Mouse (Mus musculus) G1E (cell line): Measurements from ENCODE around the gene Fam53b. TPM values are rescaled to one million over a fixed set of nuclear protein-coding genes. Genes with fewer than 3 reads are reported as not detected.

Experiments
- ATAC-seq: 2 replicates; pipeline ENCODE4 v1.8.0; 2016; ENCODE audit warnings: mild to moderate bottlenecking; ENCODE audit not compliant: insufficient number of reproducible peaks, poor library complexity, low FRiP score, severe bottlenecking; ENCODE audit errors: extremely low read depth
- DNase-seq: peaks from one replicate; pipeline ENCODE4 v3.0.0; 2012; ENCODE audit warnings: low spot score
- H3K27me3 ChIP-seq: 2 replicates; pipeline ENCODE4 v1.6.1; 2012; ENCODE audit warnings: mild to moderate bottlenecking, low read length, inconsistent platforms; ENCODE audit not compliant: insufficient read depth
- H3K36me3 ChIP-seq: replicated peaks from 2 replicates; pipeline ENCODE3; 2012; ENCODE audit warnings: mild to moderate bottlenecking, inconsistent platforms
- H3K4me1 ChIP-seq: 2 replicates; pipeline ENCODE4 v1.6.1; 2012; ENCODE audit warnings: low read depth, low read length, inconsistent platforms, mixed read lengths; ENCODE audit not compliant: insufficient read depth
- H3K4me3 ChIP-seq: 2 replicates; pipeline ENCODE4 v1.5.1; 2012; ENCODE audit warnings: low read depth, mild to moderate bottlenecking, inconsistent platforms, low read length, moderate library complexity, mixed read lengths
- H3K9me3 ChIP-seq: replicated peaks from 2 replicates; pipeline ENCODE4 v1.6.1; 2012; ENCODE audit warnings: inconsistent platforms
- CTCF ChIP-seq: IDR thresholded peaks from 2 replicates; pipeline ENCODE4 v1.5.1; 2012; ENCODE audit warnings: low read depth, low read length, inconsistent platforms, mixed read lengths
- GATA1 ChIP-seq: IDR thresholded peaks from 2 replicates; pipeline ENCODE4 v1.6.1; 2012; ENCODE audit warnings: borderline replicate concordance, low read length, inconsistent platforms, mixed read lengths
- GATA2 ChIP-seq: IDR thresholded peaks from 2 replicates; pipeline ENCODE4 v1.6.1; 2012; ENCODE audit warnings: low read depth, low read length, inconsistent platforms, borderline replicate concordance
- POLR2AphosphoS5 ChIP-seq: IDR thresholded peaks from 2 replicates; pipeline ENCODE4 v1.6.1; 2012; ENCODE audit warnings: low read depth, low read length, inconsistent platforms; ENCODE audit not compliant: insufficient replicate concordance
- TAL1 ChIP-seq: conservative IDR thresholded peaks from 2 replicates; pipeline ENCODE4 v1.6.1; 2012; ENCODE audit warnings: low read depth, low read length, inconsistent platforms, mixed read lengths
- polyA plus RNA-seq: library from polyadenylated mRNA; stranded (reverse); fragments of >175 nt; gene quantifications from 2 replicates; pipeline ENCODE4 v1.2.3, GENCODE M21; 2012
- total RNA-seq, 2 experiments: library from RNA; stranded (forward) in 1 of 2; stranded (reverse) in 1 of 2; fragments of 200-1000 nt in 1 of 2; fragments of >200 nt in 1 of 2; fragmentation: Nextera tagmentation in 1 of 2; gene quantifications; 2 replicates each; pipeline ENCODE4 v1.2.3; 2014 to 2017

The Fam53b gene
- total and polyA plus RNA-seq, 3 experiments = 22.1 to 63.6 (median 23.8) TPM

GRCm38 (mm10) chr7:132699165-132699564 is 114.5 kb downstream of the Fam53b start:
- Histone ChIP-seq H3K27me3 (peaks cover 50% of the 10 kb centered on the region), H3K4me1 (peaks cover 30% of the 10 kb centered on the region), H3K36me3 (no peaks in the 10 kb centered on the region), H3K9me3 (peaks cover 8% of the 10 kb centered on the region), H3K4me3 (no peak overlapping the region)
- DNase-seq (no peak), ATAC-seq (no peak)
- TF ChIP-seq GATA1 (no peak), GATA2 (no peak), POLR2AphosphoS5 (no peak), CTCF (no peak)

DNA sequence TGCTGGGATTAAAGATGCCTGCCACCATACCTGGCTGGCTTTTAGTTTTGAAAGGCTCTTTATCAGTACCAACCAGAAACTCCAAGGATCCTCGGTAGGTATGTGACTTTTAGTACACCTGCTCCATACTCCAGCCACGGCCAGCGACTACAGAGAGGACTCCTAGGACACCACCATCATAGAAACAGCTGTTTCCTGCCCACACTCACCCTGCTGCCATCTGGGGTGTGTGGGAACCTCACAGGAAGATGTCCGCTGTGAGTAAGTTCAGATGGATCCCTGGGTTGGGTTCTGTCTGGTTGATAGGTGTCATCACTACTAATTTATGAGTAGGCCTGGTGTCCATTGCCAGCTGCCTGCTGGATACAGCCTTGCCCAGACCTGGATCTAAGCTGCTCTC is 114.9 kb downstream of the Fam53b start:
- no peak overlapping the region for H3K4me3 ChIP-seq
- no peaks in the 10 kb centered on the region for H3K36me3 ChIP-seq
- peaks cover 8% of the 10 kb centered on the region for H3K9me3 ChIP-seq
- no peak for TF ChIP-seq GATA1
- DNase-seq (no peak), ATAC-seq (no peak)
- peaks cover 46% of the 10 kb centered on the region for H3K27me3 ChIP-seq
- H3K4me1 ChIP-seq = peaks cover 30% of the 10 kb centered on the region

- no peak overlapping the region for H3K4me3 ChIP-seq
- no peaks in the 10 kb centered on the region for H3K36me3 ChIP-seq
- no peak for DNase-seq
- no peak for ATAC-seq
- TF ChIP-seq GATA2 (no peak), TAL1 (no peak), POLR2AphosphoS5 (no peak), CTCF (no peak), GATA1 (no peak)
- peaks cover 19% of the 10 kb centered on the region for H3K4me1 ChIP-seq
- H3K27me3 ChIP-seq = peaks cover 46% of the 10 kb centered on the region
- peaks cover 8% of the 10 kb centered on the region for H3K9me3 ChIP-seq
Measured at GRCm38 (mm10) chr7:132697258-132697796, 116.4 kb downstream of the Fam53b start.

- no peak for ATAC-seq
- Histone ChIP-seq H3K4me3 (no peak overlapping the region), H3K4me1 (peaks cover 21% of the 10 kb centered on the region)
Measured at GRCm38 (mm10) chr7:132693561-132693960, 120.1 kb downstream of the Fam53b start.

GRCm38 (mm10) chr7:132692719-132693118 is 121.0 kb downstream of the Fam53b start:
- Histone ChIP-seq H3K9me3 (peaks cover 8% of the 10 kb centered on the region), H3K36me3 (no peaks in the 10 kb centered on the region), H3K4me1 (peaks cover 30% of the 10 kb centered on the region), H3K4me3 (no peak overlapping the region), H3K27me3 (peaks cover 42% of the 10 kb centered on the region)
- DNase-seq (no peak), ATAC-seq (no peak)
- TF ChIP-seq CTCF (no peak), TAL1 (no peak), GATA1 (no peak), POLR2AphosphoS5 (no peak), GATA2 (no peak)

More at GRCm38 (mm10) chr7:132693561-132693960, 120.1 kb downstream of the Fam53b start:
- no peak for TF ChIP-seq CTCF
- no peak for TF ChIP-seq TAL1
- Histone ChIP-seq H3K9me3 (peaks cover 8% of the 10 kb centered on the region), H3K27me3 (peaks cover 44% of the 10 kb centered on the region), H3K36me3 (no peaks in the 10 kb centered on the region)
- DNase-seq = no peak

DNA sequence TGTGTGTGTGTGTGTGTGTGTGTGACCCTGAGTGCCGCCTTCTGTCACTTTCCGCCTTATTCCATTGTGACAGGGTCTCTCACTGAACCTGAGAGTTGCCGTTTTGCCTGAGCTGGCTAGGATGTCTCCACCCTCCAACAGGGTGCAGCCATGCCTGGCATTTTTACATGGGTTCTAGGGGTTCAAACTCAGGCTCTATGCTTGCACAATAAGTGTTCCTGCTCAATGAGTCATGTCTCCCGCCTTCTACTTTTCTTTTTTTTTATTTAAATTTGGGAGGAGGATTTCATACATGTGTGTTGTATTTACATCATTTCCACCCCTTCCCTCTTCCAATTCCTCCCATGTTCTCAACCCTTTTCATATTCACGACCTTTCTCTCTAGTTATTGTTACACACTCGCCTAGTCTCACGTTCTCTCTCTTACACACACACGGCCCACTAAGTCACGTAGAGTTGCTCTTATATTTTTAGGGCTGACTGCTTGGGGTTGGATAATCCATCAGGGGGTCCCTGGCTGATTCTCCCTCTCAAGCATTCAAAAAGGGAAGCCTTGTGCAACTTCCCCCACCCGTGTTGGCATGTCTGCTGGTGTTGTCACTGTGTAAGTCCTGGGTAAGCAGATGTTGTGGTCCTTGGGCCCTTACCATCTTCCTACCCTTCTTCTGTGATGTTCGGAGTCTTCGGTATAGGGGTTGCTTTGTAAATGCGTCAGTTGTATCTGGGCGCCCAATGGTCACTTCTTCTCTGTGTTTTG is 122.8 kb downstream of the Fam53b start:
- Histone ChIP-seq H3K4me3 (no peak overlapping the region), H3K27me3 (peaks cover 28% of the 10 kb centered on the region), H3K36me3 (no peaks in the 10 kb centered on the region), H3K4me1 (peaks cover 48% of the 10 kb centered on the region), H3K9me3 (peaks cover 8% of the 10 kb centered on the region)
- ATAC-seq (no peak), DNase-seq (no peak)
- TF ChIP-seq GATA1 = no peak
- TF ChIP-seq TAL1 = no peak
- TF ChIP-seq POLR2AphosphoS5 = no peak
- no peak for TF ChIP-seq CTCF
- TF ChIP-seq GATA2 = no peak

DNA sequence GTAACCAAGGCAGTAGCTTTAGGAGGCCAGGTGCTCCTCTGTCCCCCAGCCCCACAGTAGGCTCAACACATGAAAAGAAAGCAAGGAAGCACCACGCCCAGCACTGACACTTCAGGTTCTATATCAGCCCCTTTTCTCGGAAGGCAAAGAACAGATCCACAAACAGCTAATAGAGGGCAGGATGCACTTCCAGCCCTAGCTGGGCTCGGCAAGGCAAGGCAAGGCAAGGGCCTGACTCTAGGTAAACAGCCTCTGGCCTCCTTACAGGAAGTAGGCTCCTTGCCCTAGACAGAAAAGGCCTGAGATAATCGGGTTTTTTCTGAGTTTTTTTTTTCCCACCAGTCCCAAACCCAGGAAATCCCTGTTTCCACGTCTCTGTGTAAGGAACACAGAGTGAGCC is 124.0 kb downstream of the Fam53b start:
- DNase-seq (no peak), ATAC-seq (no peak)
- Histone ChIP-seq H3K27me3 (peaks cover 26% of the 10 kb centered on the region), H3K9me3 (peaks cover 4% of the 10 kb centered on the region), H3K36me3 (no peaks in the 10 kb centered on the region), H3K4me1 (peaks cover 55% of the 10 kb centered on the region), H3K4me3 (no peak overlapping the region)
- TF ChIP-seq GATA2 (no peak), TAL1 (no peak), CTCF (no peak), GATA1 (no peak), POLR2AphosphoS5 (no peak)
